Mouse (Mus musculus) MEL (cell line): ENCODE measurements around the gene 9230102O04Rik.

Source experiments
- CTCF ChIP-seq, 3 experiments: IDR thresholded peaks in 2 of 3; conservative IDR thresholded peaks in 1 of 3; 2 replicates each; pipeline ENCODE4 v1.5.1; 2011 to 2012; ENCODE audit warnings: low read length in 3 of 3, low read depth in 2 of 3, mild to moderate bottlenecking in 2 of 3, improper control_type of control experiment in 1 of 3, inconsistent platforms in 1 of 3, mixed read lengths in 1 of 3, moderate library complexity in 1 of 3; ENCODE audit not compliant: control insufficient read depth in 1 of 3, insufficient read depth in 1 of 3, poor library complexity in 1 of 3, severe bottlenecking in 1 of 3
- GATA1 ChIP-seq: IDR thresholded peaks from 2 replicates; pipeline ENCODE4 v1.6.1; 2011; ENCODE audit warnings: low read depth, low read length, improper control_type of control experiment
- MAX ChIP-seq: IDR thresholded peaks from 2 replicates; pipeline ENCODE4 v1.6.1; 2011; ENCODE audit warnings: low read length, improper control_type of control experiment
- POLR2A ChIP-seq, 2 experiments: IDR thresholded peaks; 2 replicates each; pipeline ENCODE4 v1.6.1; 2011 to 2012; ENCODE audit warnings: low read length in 2 of 2, mild to moderate bottlenecking in 2 of 2, control low read depth in 1 of 2, improper control_type of control experiment in 1 of 2, low read depth in 1 of 2, moderate library complexity in 1 of 2; ENCODE audit not compliant: control insufficient read depth in 1 of 2, insufficient read depth in 1 of 2, poor library complexity in 1 of 2
- RAD21 ChIP-seq: IDR thresholded peaks from 2 replicates; pipeline ENCODE4 v1.6.1; 2011; ENCODE audit warnings: mild to moderate bottlenecking, low read depth, low read length, improper control_type of control experiment
- TAL1 ChIP-seq: IDR thresholded peaks from 2 replicates; pipeline ENCODE4 v1.6.1; 2012; ENCODE audit warnings: mild to moderate bottlenecking, inconsistent platforms, low read length, moderate library complexity, mixed read lengths
- TBP ChIP-seq: IDR thresholded peaks from 2 replicates; pipeline ENCODE4 v1.8.0; 2011; ENCODE audit warnings: low read depth, low read length, improper control_type of control experiment
- USF2 ChIP-seq, 2 experiments: IDR thresholded peaks; 2 replicates each; pipeline ENCODE4 v1.6.1; 2011 to 2012; ENCODE audit warnings: improper control_type of control experiment in 2 of 2, low read length in 2 of 2, borderline replicate concordance in 1 of 2, inconsistent platforms in 1 of 2, low read depth in 1 of 2, mild to moderate bottlenecking in 1 of 2; ENCODE audit not compliant: insufficient read depth in 1 of 2

DNA sequence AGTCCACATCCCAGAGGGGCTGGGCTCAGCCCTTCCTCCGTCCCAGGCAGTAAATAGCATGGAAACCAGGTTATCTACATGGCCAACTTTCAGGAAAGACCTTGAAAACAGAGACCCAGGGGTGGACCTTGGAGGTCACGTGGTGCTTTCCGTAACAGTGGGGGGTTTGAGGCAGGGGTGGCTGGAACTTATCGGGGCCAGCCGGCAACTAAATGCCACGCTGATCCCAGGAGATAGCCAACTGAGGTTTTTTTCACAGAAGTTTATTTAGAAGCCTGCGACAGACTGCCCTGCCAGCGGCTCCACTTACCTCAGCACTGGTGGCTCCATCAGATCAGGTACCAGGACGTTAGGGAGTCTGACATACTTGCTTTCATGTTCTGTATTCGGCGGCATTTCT, 16.7 kb upstream of the 9230102O04Rik start:
- peak; percentile 71 for TF ChIP-seq GATA1
- TF ChIP-seq POLR2A (IDR thresholded peaks at IDR 0.05; ENCODE audit: control insufficient read depth in 1 of 2, insufficient read depth in 1 of 2, low read depth in 1 of 2, low read length in 2 of 2, poor library complexity in 1 of 2): no peak
- no peak for TF ChIP-seq RAD21
- TF ChIP-seq CTCF (IDR thresholded peaks at IDR 0.05 in 2 of 3, conservative IDR thresholded peaks at IDR 0.05 in 1 of 3; ENCODE audit: control insufficient read depth in 1 of 3, insufficient read depth in 1 of 3, low read depth in 2 of 3, low read length in 3 of 3, poor library complexity in 1 of 3, severe bottlenecking in 1 of 3): no peak
- TF ChIP-seq TBP: no peak
- TF ChIP-seq USF2 (IDR thresholded peaks at IDR 0.05; ENCODE audit: borderline replicate concordance in 1 of 2, insufficient read depth in 1 of 2, low read depth in 1 of 2, low read length in 2 of 2): peak; percentile 32 to 71; a peak in 3 of 4 replicates
- TF ChIP-seq TAL1: peak; percentile 66
- TF ChIP-seq MAX: peak; percentile 71; the same call in 1 of the 2 replicates
